Mouse (Mus musculus): Measurements from ENCODE around the gene Plxnb1.

GRCm38 (mm10) chr9:109167316-109167715 is 72.1 kb downstream of the Plxnb1 start:
- TF ChIP-seq POLR2A (IDR thresholded peaks at IDR 0.05; ENCODE audit: borderline replicate concordance, extremely low read depth, insufficient read depth, insufficient read length, poor library complexity, severe bottlenecking) (no peak), CTCF (IDR thresholded peaks at IDR 0.05; ENCODE audit: borderline replicate concordance, extremely low read depth, insufficient read depth, insufficient read length) (no peak)

All from brain, embryonic 14.5 days (tissue).